Mouse (Mus musculus): ENCODE results near the gene Tmem14c.

Gene Tmem14c

DNA sequence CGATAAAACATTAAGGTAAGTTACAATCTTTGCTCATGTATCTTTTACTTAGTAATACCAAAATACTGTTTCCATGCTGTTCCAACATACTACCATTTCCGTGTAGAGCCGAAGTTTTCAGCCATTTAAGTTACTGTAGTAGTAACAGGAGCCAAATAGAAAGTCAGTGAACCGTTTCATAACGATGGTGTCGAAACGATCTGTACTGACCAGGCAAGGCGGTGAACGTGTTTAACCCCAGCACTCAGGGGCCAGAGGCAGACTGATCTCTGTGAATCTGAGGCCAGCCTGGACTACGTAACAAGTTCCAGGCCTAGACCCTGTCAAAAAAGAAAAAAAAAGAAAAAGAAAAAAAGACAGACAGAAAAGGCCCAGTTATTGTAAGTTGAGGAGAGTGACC lies 7.8 kb upstream of the Tmem14c start:
- in situ Hi-C loops (cut with MboI, MseI), result loop anchor here (10.0 kb wide), 3 partner anchors 283 to 1037 kb away; partner anchors contain the start of gene Tmem170b

DNA sequence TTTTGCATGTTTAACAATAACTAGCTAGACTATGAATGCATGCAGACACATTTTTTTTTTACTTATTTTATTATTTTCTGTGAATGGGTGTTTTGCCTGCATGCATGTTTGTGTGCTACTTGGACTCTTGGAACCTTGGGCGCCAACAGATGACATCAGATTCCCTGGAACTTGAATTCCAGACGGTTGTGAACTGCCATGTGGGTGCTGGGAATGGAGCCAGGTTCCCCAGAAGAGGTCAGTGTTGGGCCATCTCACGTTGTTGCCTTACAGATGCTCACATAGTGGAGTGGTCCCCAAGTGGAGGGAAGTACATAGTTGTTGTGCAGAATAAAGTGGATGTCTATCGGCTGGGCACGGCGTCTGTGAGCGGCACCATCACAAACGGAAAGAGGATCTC lies 7.1 kb upstream of the Tmem14c start:
- in situ Hi-C loops (cut with MboI, MseI), result loop anchor here (10.0 kb wide), 3 partner anchors 284 to 1036 kb away; partner anchors contain the start of gene Tmem170b

DNA sequence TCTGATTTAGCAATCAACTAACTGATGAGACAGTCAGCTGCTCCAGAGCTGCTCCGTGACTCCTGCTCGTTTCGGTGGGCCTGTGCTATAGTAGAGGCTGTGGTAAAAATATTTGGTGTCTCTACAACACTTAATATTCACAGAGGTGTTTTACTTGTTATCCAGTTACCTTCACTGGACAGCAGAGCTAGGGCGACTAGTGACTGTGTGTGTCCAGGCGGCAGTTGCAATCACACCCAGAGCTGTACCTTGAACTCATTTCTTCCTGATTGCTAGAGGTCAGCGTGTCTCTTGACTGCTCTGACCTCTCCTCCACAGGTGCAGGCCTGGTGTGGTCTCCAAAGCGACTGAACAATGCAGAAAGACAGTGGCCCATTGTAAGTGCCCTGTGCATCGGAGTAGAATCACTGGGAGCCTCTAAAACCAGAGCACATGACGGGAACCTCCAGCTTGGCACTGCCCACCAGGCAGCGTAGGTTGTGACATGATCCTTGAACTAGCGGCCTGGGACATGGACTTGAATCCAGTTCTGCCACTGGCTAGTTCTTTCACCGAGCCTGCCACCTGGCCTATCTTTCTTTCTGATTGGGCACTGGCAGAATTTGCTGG lies 809 bp downstream of the Tmem14c start:
- in situ Hi-C loops (cut with MboI, MseI), result loop anchor here (5.0 kb wide), 1 partner anchor 230 kb away; the partner anchor contains the start of gene Smim13

GRCm38 (mm10) chr13:41017832-41018231 lies 1.7 kb downstream of the Tmem14c start:
- in situ Hi-C loops (cut with MboI, MseI), result loop anchor here (5.0 kb wide), 1 partner anchor 229 kb away; the partner anchor contains the start of gene Smim13

DNA sequence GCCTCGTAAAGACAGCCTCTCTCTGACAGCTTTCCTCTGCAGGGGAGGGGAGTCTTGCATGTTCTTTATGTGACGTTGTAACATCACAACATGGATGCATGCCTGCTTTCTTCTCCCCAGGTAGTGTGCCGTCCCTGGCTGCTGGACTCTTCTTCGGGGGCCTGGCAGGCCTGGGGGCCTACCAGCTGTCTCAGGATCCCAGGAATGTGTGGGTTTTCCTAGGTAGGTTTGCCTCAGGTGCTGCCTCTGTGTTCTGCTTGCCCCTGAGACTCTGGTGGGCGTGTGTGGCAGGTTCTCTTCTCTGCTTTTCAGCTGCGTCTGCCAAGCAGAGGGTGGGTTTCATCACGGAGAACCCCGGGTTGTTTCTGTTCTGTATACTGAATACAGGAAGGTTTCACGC lies 2.1 kb downstream of the Tmem14c start:
- in situ Hi-C loops (cut with MboI, MseI), result loop anchor here (5.0 kb wide), 1 partner anchor 229 kb away; the partner anchor contains the start of gene Smim13

DNA sequence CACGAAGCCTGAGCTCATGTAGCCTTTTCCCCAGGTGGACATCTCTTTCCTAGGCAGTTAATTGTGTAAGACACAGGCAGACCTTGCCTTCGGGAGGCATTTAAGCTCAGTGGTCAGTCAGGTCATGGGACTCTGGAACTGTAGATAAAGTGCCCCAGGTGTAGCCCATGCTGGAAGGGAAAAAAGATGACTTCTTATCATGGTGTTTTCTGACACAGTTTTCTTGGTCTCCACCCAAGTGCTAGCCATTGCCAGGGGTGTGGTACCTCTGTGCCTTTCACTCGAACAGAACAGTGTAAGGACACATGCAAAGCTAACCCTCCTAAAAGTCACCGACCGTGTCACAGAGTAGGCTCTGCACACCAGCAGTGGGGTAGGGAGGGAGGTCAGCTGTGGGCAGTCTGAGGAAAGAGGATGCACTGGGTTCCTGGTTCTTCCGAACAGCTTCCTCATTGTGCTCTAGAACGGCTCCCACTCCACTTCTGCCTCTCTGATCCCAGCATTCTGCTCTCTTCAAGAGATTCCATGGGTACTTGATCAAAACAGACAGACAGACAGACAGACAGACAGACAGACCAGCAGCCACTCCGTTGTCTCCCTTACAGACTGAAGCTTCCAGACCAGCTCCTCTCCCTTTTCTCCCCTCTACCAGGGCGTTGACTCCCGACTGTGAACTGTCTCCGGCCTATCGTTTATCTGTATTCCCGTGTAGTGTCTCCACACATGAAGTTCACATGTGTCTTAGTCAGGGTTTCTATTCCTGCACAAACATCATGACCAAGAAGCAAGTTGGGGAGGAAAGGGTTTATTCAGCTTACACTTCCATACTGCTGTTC lies 2.9 kb downstream of the Tmem14c start:
- in situ Hi-C loops (cut with MboI, MseI), result loop anchor here (5.0 kb wide), 1 partner anchor 228 kb away; the partner anchor contains the start of gene Smim13

GRCm38 (mm10) chr13:41020494-41020893 lies 4.4 kb downstream of the Tmem14c start:
- in situ Hi-C loops (cut with MboI, MseI), result no loop called here

DNA sequence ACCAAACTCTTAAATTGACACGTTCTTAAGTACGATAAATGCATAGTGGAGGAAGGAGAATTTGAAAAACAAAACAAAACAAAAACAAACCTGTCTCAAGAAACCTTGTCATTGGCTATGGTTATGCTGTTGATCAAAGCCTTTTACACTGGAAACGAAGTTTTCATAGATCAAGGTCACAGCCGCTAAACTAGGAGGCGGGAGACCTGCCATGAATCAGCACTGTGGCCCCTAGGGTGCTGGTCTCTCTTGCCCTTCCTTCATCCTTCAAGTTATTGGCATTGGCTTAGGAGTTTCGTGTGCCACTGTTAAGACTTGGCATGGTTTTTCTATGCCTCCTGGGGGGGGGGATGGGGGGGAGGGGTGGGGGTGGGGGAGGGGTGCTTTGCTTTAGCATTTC lies 5.5 kb downstream of the Tmem14c start:
- in situ Hi-C loops (cut with MboI, MseI), result no loop called here

DNA sequence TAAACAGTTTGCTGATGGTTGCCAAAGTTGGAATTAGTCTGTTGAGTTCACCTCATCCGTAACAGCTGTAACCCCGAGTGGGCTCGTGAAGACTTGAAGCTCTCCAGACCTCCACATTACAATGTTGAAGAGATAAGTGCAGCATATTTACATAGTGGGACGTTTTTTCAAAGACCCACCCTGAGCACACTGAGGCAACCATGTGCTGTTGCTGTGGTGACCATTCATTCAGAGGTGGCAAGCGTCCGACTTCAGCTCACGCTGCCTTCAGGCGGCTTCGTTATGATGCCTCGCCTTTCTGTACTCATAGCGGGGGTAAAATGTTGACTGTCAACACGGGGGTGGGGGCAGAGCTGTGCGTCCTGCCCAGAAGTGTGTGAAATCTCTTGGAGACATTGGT lies 6.0 kb downstream of the Tmem14c start:
- in situ Hi-C loops (cut with MboI, MseI), result no loop called here

DNA sequence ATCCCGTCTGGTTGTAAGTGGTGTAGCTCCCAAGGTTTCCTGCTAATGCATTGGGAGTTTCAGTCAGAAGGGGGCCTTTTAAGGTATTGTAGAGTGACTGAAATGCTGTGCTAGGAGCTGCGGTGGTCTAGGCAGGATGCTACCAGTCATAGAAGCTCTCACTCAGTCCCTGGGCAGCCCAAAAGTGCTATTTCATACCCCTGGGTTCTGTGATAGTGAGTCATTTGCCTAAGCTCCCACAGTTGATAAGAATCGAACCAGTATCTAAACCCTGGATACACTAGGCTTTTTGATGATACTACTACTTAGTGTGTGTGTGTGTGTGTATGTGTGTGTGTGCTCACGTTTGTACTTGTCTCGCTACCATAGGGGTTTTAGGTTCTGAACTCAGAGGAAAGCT lies 14.0 kb downstream of the Tmem14c start:
- in situ Hi-C loops (cut with MboI, MseI), result no loop called here

GRCm38 (mm10) chr13:41042511-41042910 lies 26.4 kb downstream of the Tmem14c start:
- in situ Hi-C loops (cut with MboI, MseI), result no loop called here

GRCm38 (mm10) chr13:41045901-41046300 lies 29.8 kb downstream of the Tmem14c start:
- in situ Hi-C loops (cut with MboI, MseI), result no loop called here

GRCm38 (mm10) chr13:41047280-41047679 lies 31.2 kb downstream of the Tmem14c start:
- in situ Hi-C loops (cut with MboI, MseI), result no loop called here

DNA sequence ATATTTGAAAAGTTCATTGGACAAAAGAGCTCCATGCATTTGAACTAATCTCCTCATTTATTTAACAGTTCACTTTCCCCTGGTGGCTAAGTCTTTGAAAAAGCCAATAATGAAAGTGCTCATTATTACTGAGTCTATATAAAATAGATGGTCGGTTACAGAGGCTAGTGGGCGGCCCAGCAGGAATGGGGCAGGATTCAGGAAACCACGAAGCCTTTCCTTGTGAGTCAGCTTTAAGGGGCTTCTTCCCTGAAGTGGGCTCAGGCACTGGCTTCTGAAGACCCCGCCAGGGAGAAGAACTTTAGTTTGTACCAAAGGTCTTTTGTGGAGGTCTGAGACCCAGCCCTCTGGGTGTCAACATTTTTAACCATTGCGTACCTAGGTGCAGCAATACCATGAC lies 35.9 kb downstream of the Tmem14c start:
- in situ Hi-C loops (cut with MboI, MseI), result no loop called here

GRCm38 (mm10) chr13:41067618-41068017 lies 51.5 kb downstream of the Tmem14c start:
- in situ Hi-C loops (cut with MboI, MseI), result no loop called here

DNA sequence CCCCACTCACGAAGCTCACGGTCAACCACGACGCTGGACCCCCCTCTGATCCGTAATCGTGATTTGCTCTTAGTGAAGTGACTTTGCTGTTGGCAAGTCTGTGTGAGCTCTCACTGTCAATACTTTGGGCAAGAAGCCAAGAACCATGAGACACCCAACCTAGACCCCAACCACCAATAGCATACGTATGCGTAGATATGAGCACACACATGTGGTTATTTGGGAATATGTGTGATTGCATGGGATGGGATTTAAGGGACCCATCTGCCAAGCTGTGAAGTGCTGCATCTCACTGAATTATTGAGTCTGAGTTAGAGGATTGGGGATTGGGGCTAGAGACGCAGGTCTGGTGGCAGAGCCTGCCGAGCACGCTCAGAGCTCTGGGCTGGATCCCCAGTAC lies 55.5 kb downstream of the Tmem14c start:
- in situ Hi-C loops (cut with MboI, MseI), result no loop called here

Data from regulatory T cell (primary cell).